Mouse (Mus musculus) E14TG2a.4 (cell line): ENCODE data around the gene Gls.

Source experiments
- H3K27me3 ChIP-seq: 2 replicates; pipeline ENCODE4 v1.6.1; 2014; ENCODE audit warnings: low read length, control low read depth; ENCODE audit not compliant: insufficient read depth
- H3K36me3 ChIP-seq: 2 replicates; pipeline ENCODE4 v1.6.1; 2014; ENCODE audit warnings: low read length, control low read depth; ENCODE audit not compliant: insufficient read depth
- H3K4me1 ChIP-seq: replicated peaks from 2 replicates; pipeline ENCODE4 v1.6.1; 2014; ENCODE audit warnings: low read depth, low read length, control low read depth
- H3K4me3 ChIP-seq: replicated peaks from 2 replicates; pipeline ENCODE4 v1.5.1; 2014; ENCODE audit warnings: mild to moderate bottlenecking, low read length
- H3K9me3 ChIP-seq: 2 replicates; pipeline ENCODE4 v1.6.1; 2014; ENCODE audit warnings: low read length, control low read depth
- CTCF ChIP-seq: conservative IDR thresholded peaks from 2 replicates; pipeline ENCODE4 v1.5.1; 2014; ENCODE audit warnings: low read length
- NANOG ChIP-seq: IDR thresholded peaks from 2 replicates; pipeline ENCODE4 v1.6.1; 2014; ENCODE audit warnings: borderline replicate concordance, low read length, mixed read lengths
- POU5F1 ChIP-seq: IDR thresholded peaks from 2 replicates; pipeline ENCODE4 v1.6.1; 2014; ENCODE audit warnings: low read length, borderline replicate concordance

Gene Gls

GRCm38 (mm10) chr1:52148178-52148577 is 84.9 kb downstream of the Gls start:
- no peaks in the 10 kb centered on the region for H3K9me3 ChIP-seq
- peaks cover 31% of the 10 kb centered on the region for H3K4me1 ChIP-seq
- no peak for TF ChIP-seq NANOG
- TF ChIP-seq CTCF = no peak
- TF ChIP-seq POU5F1 = no peak
- no peaks in the 10 kb centered on the region for H3K27me3 ChIP-seq
- H3K36me3 ChIP-seq = peaks cover 38% of the 10 kb centered on the region
- no peak overlapping the region for H3K4me3 ChIP-seq

- Histone ChIP-seq H3K4me1 (peaks cover 31% of the 10 kb centered on the region), H3K27me3 (no peaks in the 10 kb centered on the region), H3K4me3 (no peak overlapping the region), H3K36me3 (peaks cover 36% of the 10 kb centered on the region), H3K9me3 (no peaks in the 10 kb centered on the region)
- TF ChIP-seq NANOG (no peak), CTCF (no peak), POU5F1 (no peak)
Observed at GRCm38 (mm10) chr1:52147431-52147830, 85.6 kb downstream of the Gls start.

DNA sequence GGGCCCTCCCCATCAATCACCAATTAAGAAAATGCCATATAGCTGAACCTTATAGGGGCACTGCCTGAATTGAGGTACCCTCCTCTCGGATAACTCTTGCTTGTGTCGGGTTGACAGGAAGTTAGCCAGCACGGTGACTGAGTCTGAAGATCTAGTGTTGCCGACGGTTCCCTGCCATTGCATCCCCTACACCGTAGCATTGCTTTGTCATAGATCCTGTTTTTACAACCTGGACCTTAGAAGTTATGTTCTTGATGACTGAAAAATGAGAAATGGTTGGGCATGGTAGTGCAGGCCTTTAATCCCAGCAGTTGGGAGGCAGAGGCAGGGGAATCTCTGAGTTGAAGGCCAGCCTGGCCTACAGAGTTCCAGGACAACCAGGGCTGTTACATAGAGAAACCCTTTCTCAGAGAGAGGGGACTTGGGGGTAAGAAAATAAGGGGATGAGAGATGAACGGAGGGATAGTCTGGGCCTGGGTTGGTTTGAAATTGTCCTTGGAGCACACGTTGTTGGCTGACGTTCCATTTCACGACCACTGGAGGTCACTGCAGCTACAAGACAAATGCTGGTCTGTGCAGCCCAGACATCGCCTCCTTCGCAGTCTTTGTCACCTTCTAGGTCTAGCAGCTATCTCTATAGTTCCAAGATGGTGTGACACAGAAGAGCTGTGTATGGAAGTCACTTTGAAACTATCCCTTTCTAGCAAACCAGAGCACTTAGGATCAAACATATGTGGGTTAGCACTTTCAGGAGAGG is 86.6 kb downstream of the Gls start:
- H3K36me3 ChIP-seq = peaks cover 32% of the 10 kb centered on the region
- H3K9me3 ChIP-seq = no peaks in the 10 kb centered on the region
- H3K4me3 ChIP-seq = no peak overlapping the region
- H3K27me3 ChIP-seq = no peaks in the 10 kb centered on the region
- TF ChIP-seq NANOG (no peak), POU5F1 (no peak), CTCF (peak; percentile 52)
- H3K4me1 ChIP-seq = peaks cover 31% of the 10 kb centered on the region

DNA sequence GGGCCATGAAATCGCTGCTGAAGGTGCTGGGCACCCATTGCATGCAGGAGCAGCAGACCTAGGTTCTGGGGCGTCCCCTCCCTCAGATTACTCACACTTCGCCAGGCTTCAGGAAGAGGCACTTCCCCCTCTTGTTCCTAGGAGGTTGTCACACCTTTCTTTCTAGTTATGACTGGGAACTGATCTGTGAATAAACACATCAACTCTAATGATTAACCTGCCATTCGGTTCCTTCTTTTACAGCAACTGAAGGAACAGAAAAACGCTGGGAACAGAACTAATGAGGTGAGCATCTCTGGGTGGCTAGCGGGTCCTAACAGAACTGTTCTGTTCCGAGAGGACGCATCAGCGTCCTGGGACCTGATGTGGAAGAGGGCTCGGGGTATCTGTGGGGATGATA is 88.1 kb downstream of the Gls start:
- Histone ChIP-seq H3K4me1 (peaks cover 17% of the 10 kb centered on the region), H3K27me3 (no peaks in the 10 kb centered on the region), H3K4me3 (no peak overlapping the region), H3K9me3 (no peaks in the 10 kb centered on the region), H3K36me3 (peaks cover 35% of the 10 kb centered on the region)
- TF ChIP-seq NANOG = no peak
- TF ChIP-seq CTCF = no peak
- no peak for TF ChIP-seq POU5F1

DNA sequence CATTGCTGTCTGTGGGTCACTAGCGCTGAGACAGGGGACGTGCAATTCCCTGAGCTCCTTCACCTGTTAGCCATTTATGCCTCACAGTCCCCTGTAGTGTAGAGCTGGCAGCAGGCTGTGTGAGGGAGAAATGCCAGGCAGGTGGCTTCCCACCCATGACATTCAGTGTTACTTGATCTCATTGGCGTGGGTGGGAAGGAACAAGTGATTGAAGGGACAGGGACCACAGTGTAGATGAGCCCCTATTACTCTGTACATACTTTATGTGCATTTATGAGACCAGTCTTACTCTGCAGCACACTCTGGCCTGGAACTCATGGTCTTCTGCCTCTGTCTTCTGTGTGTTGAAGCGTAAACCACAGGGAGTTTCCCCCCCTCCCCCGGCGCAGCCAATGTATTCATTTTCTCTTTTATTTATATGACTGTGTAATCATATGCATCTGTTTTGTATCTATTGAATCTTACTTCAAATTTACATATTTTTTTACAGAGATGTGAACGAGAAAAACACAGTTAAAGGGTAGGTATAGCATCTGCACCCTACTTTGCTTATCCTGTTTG is 89.4 kb downstream of the Gls start:
- Histone ChIP-seq H3K4me1 (peaks cover 9% of the 10 kb centered on the region), H3K9me3 (no peaks in the 10 kb centered on the region), H3K4me3 (no peak overlapping the region), H3K36me3 (peaks cover 45% of the 10 kb centered on the region), H3K27me3 (no peaks in the 10 kb centered on the region)
- no peak for TF ChIP-seq NANOG
- no peak for TF ChIP-seq CTCF
- no peak for TF ChIP-seq POU5F1

- no peaks in the 10 kb centered on the region for H3K9me3 ChIP-seq
- H3K4me1 ChIP-seq = peaks cover 11% of the 10 kb centered on the region
- H3K36me3 ChIP-seq = peaks cover 45% of the 10 kb centered on the region
- no peaks in the 10 kb centered on the region for H3K27me3 ChIP-seq
- H3K4me3 ChIP-seq = no peak overlapping the region
- TF ChIP-seq NANOG = no peak
- no peak for TF ChIP-seq POU5F1
- TF ChIP-seq CTCF = no peak
Observed at GRCm38 (mm10) chr1:52143191-52143590, 89.8 kb downstream of the Gls start.

- Histone ChIP-seq H3K9me3 (no peaks in the 10 kb centered on the region), H3K36me3 (peaks cover 48% of the 10 kb centered on the region), H3K4me3 (no peak overlapping the region), H3K4me1 (peaks cover 14% of the 10 kb centered on the region), H3K27me3 (no peaks in the 10 kb centered on the region)
- no peak for TF ChIP-seq POU5F1
- TF ChIP-seq CTCF = no peak
- no peak for TF ChIP-seq NANOG
Observed at GRCm38 (mm10) chr1:52142117-52142516, 90.9 kb downstream of the Gls start.

GRCm38 (mm10) chr1:52141482-52141881 is 91.5 kb downstream of the Gls start:
- H3K36me3 ChIP-seq = peaks cover 51% of the 10 kb centered on the region
- no peak overlapping the region for H3K4me3 ChIP-seq
- H3K9me3 ChIP-seq = no peaks in the 10 kb centered on the region
- no peaks in the 10 kb centered on the region for H3K27me3 ChIP-seq
- H3K4me1 ChIP-seq = peaks cover 8% of the 10 kb centered on the region
- TF ChIP-seq NANOG = no peak
- no peak for TF ChIP-seq CTCF
- TF ChIP-seq POU5F1 = no peak

GRCm38 (mm10) chr1:52140534-52140933 is 92.5 kb downstream of the Gls start:
- peaks cover 5% of the 10 kb centered on the region; the same call in 1 of the 2 replicates for H3K4me1 ChIP-seq
- TF ChIP-seq CTCF (no peak), POU5F1 (no peak), NANOG (no peak)
- no peak overlapping the region for H3K4me3 ChIP-seq
- no peaks in the 10 kb centered on the region for H3K27me3 ChIP-seq
- peaks cover 54% of the 10 kb centered on the region for H3K36me3 ChIP-seq
- no peaks in the 10 kb centered on the region for H3K9me3 ChIP-seq
